Mouse (Mus musculus): Measurements from ENCODE around the gene Ctnnal1.
A peak's percentile ranks its signal among the peaks of the same experiment; 100 is the strongest.
"Not testable (repeated sequence)": the region's sequence is repeated elsewhere in the genome, so short reads cannot be mapped to it uniquely, and the experiment has no call there.

Gene Ctnnal1

GRCm38 (mm10) chr4:56865003-56865511 is at the start of gene Ctnnal1:
Ctnnal1 (minus strand) TSS chr4:56865188.
- peak; percentile 96 to 98 for DNase-seq (ENCODE audit: inconsistent age in 2 of 2, low spot score in 1 of 2)

- DNase-seq (ENCODE audit: inconsistent age in 2 of 2, low spot score in 1 of 2) = no peak
Measured at GRCm38 (mm10) chr4:56914761-56915160, 49.8 kb upstream of the Ctnnal1 start.

GRCm38 (mm10) chr4:56914338-56914737 is 49.4 kb upstream of the Ctnnal1 start:
- no peak for DNase-seq (ENCODE audit: inconsistent age in 2 of 2, low spot score in 1 of 2)

GRCm38 (mm10) chr4:56912382-56913001 is 47.5 kb upstream of the Ctnnal1 start:
- DNase-seq (ENCODE audit: inconsistent age in 2 of 2, low spot score in 1 of 2) = no peak

GRCm38 (mm10) chr4:56909568-56909967 is 44.6 kb upstream of the Ctnnal1 start:
- DNase-seq (ENCODE audit: inconsistent age in 2 of 2, low spot score in 1 of 2) = no peak

- no peak for DNase-seq (ENCODE audit: inconsistent age in 2 of 2, low spot score in 1 of 2)
Measured at GRCm38 (mm10) chr4:56907671-56908070, 42.7 kb upstream of the Ctnnal1 start.

GRCm38 (mm10) chr4:56906926-56907325 is 41.9 kb upstream of the Ctnnal1 start:
- no peak for DNase-seq (ENCODE audit: inconsistent age in 2 of 2, low spot score in 1 of 2)

GRCm38 (mm10) chr4:56905507-56905906 is 40.5 kb upstream of the Ctnnal1 start:
- DNase-seq (ENCODE audit: inconsistent age in 2 of 2, low spot score in 1 of 2) = no peak

GRCm38 (mm10) chr4:56901671-56902070 is 36.7 kb upstream of the Ctnnal1 start:
- DNase-seq (ENCODE audit: inconsistent age in 2 of 2, low spot score in 1 of 2) = no peak

GRCm38 (mm10) chr4:56899216-56899615 is 34.2 kb upstream of the Ctnnal1 start:
- no peak for DNase-seq (ENCODE audit: inconsistent age in 2 of 2, low spot score in 1 of 2)

- DNase-seq (ENCODE audit: inconsistent age in 2 of 2, low spot score in 1 of 2) = no peak
Measured at GRCm38 (mm10) chr4:56897511-56897910, 32.5 kb upstream of the Ctnnal1 start.

GRCm38 (mm10) chr4:56894196-56894595 is 29.2 kb upstream of the Ctnnal1 start:
- no peak for DNase-seq (ENCODE audit: inconsistent age in 2 of 2, low spot score in 1 of 2)

- DNase-seq (ENCODE audit: inconsistent age in 2 of 2, low spot score in 1 of 2) = no peak
Measured at GRCm38 (mm10) chr4:56892501-56893115, 27.6 kb upstream of the Ctnnal1 start.

- no peak for DNase-seq (ENCODE audit: inconsistent age in 2 of 2, low spot score in 1 of 2)
Measured at GRCm38 (mm10) chr4:56888483-56888882, 23.5 kb upstream of the Ctnnal1 start.

GRCm38 (mm10) chr4:56886286-56886979 is 21.4 kb upstream of the Ctnnal1 start:
- no peak for DNase-seq (ENCODE audit: inconsistent age in 2 of 2, low spot score in 1 of 2)

GRCm38 (mm10) chr4:56880036-56880703 is 15.2 kb upstream of the Ctnnal1 start:
- no peak for DNase-seq (ENCODE audit: inconsistent age in 2 of 2, low spot score in 1 of 2)

- no peak for DNase-seq (ENCODE audit: inconsistent age in 2 of 2, low spot score in 1 of 2)
Measured at GRCm38 (mm10) chr4:56878971-56879370, 14.0 kb upstream of the Ctnnal1 start.

- DNase-seq (ENCODE audit: inconsistent age in 2 of 2, low spot score in 1 of 2) = not testable (repeated sequence)
Measured at GRCm38 (mm10) chr4:56870541-56870940, 5.6 kb upstream of the Ctnnal1 start.

GRCm38 (mm10) chr4:56867761-56868160 is 2.8 kb upstream of the Ctnnal1 start:
- no peak for DNase-seq (ENCODE audit: inconsistent age in 2 of 2, low spot score in 1 of 2)

GRCm38 (mm10) chr4:56865971-56866370 is 983 bp upstream of the Ctnnal1 start:
- DNase-seq (ENCODE audit: inconsistent age in 2 of 2, low spot score in 1 of 2) = peak in 1 of 2 experiments; percentile 57

GRCm38 (mm10) chr4:56864417-56865001 is 479 bp downstream of the Ctnnal1 start:
- no peak for DNase-seq (ENCODE audit: inconsistent age in 2 of 2, low spot score in 1 of 2)
